Mouse (Mus musculus): ENCODE measurements at regions not wholly inside any gene's neighbourhood (a gene's known extent, or its start where the extent isn't known, plus 50 kb on each side); places are given as distances from the start of the nearest gene placed in this dataset.
"Not testable (repeated sequence)": the region's sequence is repeated elsewhere in the genome, so short reads cannot be mapped to it uniquely, and the experiment has no call there.

GRCm38 (mm10) chr12:82056782-82057611 lies 112.1 kb upstream of the Sipa1l1 start:
- not testable (repeated sequence) for ATAC-seq (replicated peaks in 1 of 2; ENCODE audit: insufficient read depth in 1 of 2, low FRiP score in 2 of 2, low TSS enrichment in 1 of 2, low read depth in 1 of 2, poor library complexity in 2 of 2, severe bottlenecking in 2 of 2)

GRCm38 (mm10) chr12:82064986-82065385 lies 104.1 kb upstream of the Sipa1l1 start:
- no peak for ATAC-seq (replicated peaks in 1 of 2; ENCODE audit: insufficient read depth in 1 of 2, low FRiP score in 2 of 2, low TSS enrichment in 1 of 2, low read depth in 1 of 2, poor library complexity in 2 of 2, severe bottlenecking in 2 of 2)

- ATAC-seq (replicated peaks in 1 of 2; ENCODE audit: insufficient read depth in 1 of 2, low FRiP score in 2 of 2, low TSS enrichment in 1 of 2, low read depth in 1 of 2, poor library complexity in 2 of 2, severe bottlenecking in 2 of 2): no peak
These were observed 102.3 kb upstream of the Sipa1l1 start for GRCm38 (mm10) chr12:82066860-82067259.

GRCm38 (mm10) chr12:82069621-82070020 lies 99.5 kb upstream of the Sipa1l1 start:
- ATAC-seq (replicated peaks in 1 of 2; ENCODE audit: insufficient read depth in 1 of 2, low FRiP score in 2 of 2, low TSS enrichment in 1 of 2, low read depth in 1 of 2, poor library complexity in 2 of 2, severe bottlenecking in 2 of 2): no peak

GRCm38 (mm10) chr12:82072810-82073465 lies 96.2 kb upstream of the Sipa1l1 start:
- no peak for ATAC-seq (replicated peaks in 1 of 2; ENCODE audit: insufficient read depth in 1 of 2, low FRiP score in 2 of 2, low TSS enrichment in 1 of 2, low read depth in 1 of 2, poor library complexity in 2 of 2, severe bottlenecking in 2 of 2)

- ATAC-seq (replicated peaks in 1 of 2; ENCODE audit: insufficient read depth in 1 of 2, low FRiP score in 2 of 2, low TSS enrichment in 1 of 2, low read depth in 1 of 2, poor library complexity in 2 of 2, severe bottlenecking in 2 of 2): no peak
These were observed 93.5 kb upstream of the Sipa1l1 start for GRCm38 (mm10) chr12:82075479-82076221.

- no peak for ATAC-seq (replicated peaks in 1 of 2; ENCODE audit: insufficient read depth in 1 of 2, low FRiP score in 2 of 2, low TSS enrichment in 1 of 2, low read depth in 1 of 2, poor library complexity in 2 of 2, severe bottlenecking in 2 of 2)
These were observed 92.4 kb upstream of the Sipa1l1 start for GRCm38 (mm10) chr12:82076766-82077165.

GRCm38 (mm10) chr12:82077945-82078344 lies 91.2 kb upstream of the Sipa1l1 start:
- ATAC-seq (replicated peaks in 1 of 2; ENCODE audit: insufficient read depth in 1 of 2, low FRiP score in 2 of 2, low TSS enrichment in 1 of 2, low read depth in 1 of 2, poor library complexity in 2 of 2, severe bottlenecking in 2 of 2): no peak

- no peak for ATAC-seq (replicated peaks in 1 of 2; ENCODE audit: insufficient read depth in 1 of 2, low FRiP score in 2 of 2, low TSS enrichment in 1 of 2, low read depth in 1 of 2, poor library complexity in 2 of 2, severe bottlenecking in 2 of 2)
These were observed 90.4 kb upstream of the Sipa1l1 start for GRCm38 (mm10) chr12:82078740-82079139.

GRCm38 (mm10) chr12:82080196-82080880 lies 88.8 kb upstream of the Sipa1l1 start:
- ATAC-seq (replicated peaks in 1 of 2; ENCODE audit: insufficient read depth in 1 of 2, low FRiP score in 2 of 2, low TSS enrichment in 1 of 2, low read depth in 1 of 2, poor library complexity in 2 of 2, severe bottlenecking in 2 of 2): no peak

GRCm38 (mm10) chr12:82082596-82082995 lies 86.5 kb upstream of the Sipa1l1 start:
- ATAC-seq (replicated peaks in 1 of 2; ENCODE audit: insufficient read depth in 1 of 2, low FRiP score in 2 of 2, low TSS enrichment in 1 of 2, low read depth in 1 of 2, poor library complexity in 2 of 2, severe bottlenecking in 2 of 2): not testable (repeated sequence)

GRCm38 (mm10) chr12:82085771-82086400 lies 83.2 kb upstream of the Sipa1l1 start:
- ATAC-seq (replicated peaks in 1 of 2; ENCODE audit: insufficient read depth in 1 of 2, low FRiP score in 2 of 2, low TSS enrichment in 1 of 2, low read depth in 1 of 2, poor library complexity in 2 of 2, severe bottlenecking in 2 of 2): no peak

GRCm38 (mm10) chr12:82086441-82086840 lies 82.7 kb upstream of the Sipa1l1 start:
- ATAC-seq (replicated peaks in 1 of 2; ENCODE audit: insufficient read depth in 1 of 2, low FRiP score in 2 of 2, low TSS enrichment in 1 of 2, low read depth in 1 of 2, poor library complexity in 2 of 2, severe bottlenecking in 2 of 2): no peak

- ATAC-seq (replicated peaks in 1 of 2; ENCODE audit: insufficient read depth in 1 of 2, low FRiP score in 2 of 2, low TSS enrichment in 1 of 2, low read depth in 1 of 2, poor library complexity in 2 of 2, severe bottlenecking in 2 of 2): no peak
These were observed 79.8 kb upstream of the Sipa1l1 start for GRCm38 (mm10) chr12:82089288-82089687.

- ATAC-seq (replicated peaks in 1 of 2; ENCODE audit: insufficient read depth in 1 of 2, low FRiP score in 2 of 2, low TSS enrichment in 1 of 2, low read depth in 1 of 2, poor library complexity in 2 of 2, severe bottlenecking in 2 of 2): no peak
These were observed 75.8 kb upstream of the Sipa1l1 start for GRCm38 (mm10) chr12:82093317-82093716.

GRCm38 (mm10) chr12:82095396-82095795 lies 73.7 kb upstream of the Sipa1l1 start:
- no peak for ATAC-seq (replicated peaks in 1 of 2; ENCODE audit: insufficient read depth in 1 of 2, low FRiP score in 2 of 2, low TSS enrichment in 1 of 2, low read depth in 1 of 2, poor library complexity in 2 of 2, severe bottlenecking in 2 of 2)

- ATAC-seq (replicated peaks in 1 of 2; ENCODE audit: insufficient read depth in 1 of 2, low FRiP score in 2 of 2, low TSS enrichment in 1 of 2, low read depth in 1 of 2, poor library complexity in 2 of 2, severe bottlenecking in 2 of 2): no peak
These were observed 72.0 kb upstream of the Sipa1l1 start for GRCm38 (mm10) chr12:82097126-82097525.

Data from hematopoietic stem cell, adult 5-6 weeks (primary cell).